Mouse (Mus musculus) layer of hippocampus, adult 2 months (tissue): ENCODE data around the gene Cxcr3. TPM values are rescaled to one million over a fixed set of nuclear protein-coding genes. Genes with fewer than 3 reads are reported as not detected.

Source experiments
- DNase-seq, 2 experiments: peaks; one replicate each; pipeline ENCODE4 v3.0.0; 2022; ENCODE audit warnings: low spot score in 2 of 2
- H3K27ac ChIP-seq: fragments of 200-600 bp; 2 replicates; pipeline ENCODE4 v1.8.1; 2022
- H3K4me3 ChIP-seq: fragments of 200-600 bp; 2 replicates; pipeline ENCODE4 v1.8.1; 2022; ENCODE audit warnings: mild to moderate bottlenecking
- CTCF ChIP-seq: fragments of 200-600 bp; conservative IDR thresholded peaks from 2 replicates; pipeline ENCODE4 v1.8.1; 2022; ENCODE audit warnings: antibody characterized with exemption, mild to moderate bottlenecking, moderate library complexity
- total RNA-seq, 2 experiments: library from RNA; stranded (reverse); gene quantifications; 2 replicates each; pipeline ENCODE4 v1.2.3; 2021

The Cxcr3 gene
- total RNA-seq, 2 experiments from 2014 or later, result 0.20 TPM; not detected in 1

GRCm38 (mm10) chrX:101732644-101733043 lies 1.4 kb downstream of the Cxcr3 start:
- TF ChIP-seq CTCF, result no peak
- no peak for DNase-seq

GRCm38 (mm10) chrX:101730010-101730409 lies 4.1 kb downstream of the Cxcr3 start:
- Histone ChIP-seq H3K27ac (no peak overlapping the region), H3K4me3 (no peak overlapping the region)
- no peak for TF ChIP-seq CTCF
- no peak for DNase-seq

More at GRCm38 (mm10) chrX:101732644-101733043, 1.4 kb downstream of the Cxcr3 start:
- H3K4me3 ChIP-seq, result no peak overlapping the region
- no peak overlapping the region for H3K27ac ChIP-seq

- Histone ChIP-seq H3K27ac (no peak overlapping the region), H3K4me3 (no peak overlapping the region)
- TF ChIP-seq CTCF, result no peak
- no peak for DNase-seq
These were observed 13.7 kb downstream of the Cxcr3 start for GRCm38 (mm10) chrX:101720401-101720800.

GRCm38 (mm10) chrX:101705111-101705510 lies 29.0 kb downstream of the Cxcr3 start:
- Histone ChIP-seq H3K27ac (no peak overlapping the region), H3K4me3 (no peak overlapping the region)
- no peak for DNase-seq
- no peak for TF ChIP-seq CTCF

- TF ChIP-seq CTCF, result peak; percentile 9; the same call in 1 of the 2 replicates
- no peak overlapping the region for H3K27ac ChIP-seq
These were observed 35.8 kb downstream of the Cxcr3 start for GRCm38 (mm10) chrX:101698232-101698631.

GRCm38 (mm10) chrX:101697537-101697936 lies 36.5 kb downstream of the Cxcr3 start:
- H3K27ac ChIP-seq, result no peak overlapping the region
- DNase-seq, result no peak
- H3K4me3 ChIP-seq, result no peak overlapping the region
- TF ChIP-seq CTCF, result no peak

More at GRCm38 (mm10) chrX:101698232-101698631, 35.8 kb downstream of the Cxcr3 start:
- DNase-seq, result no peak
- no peak overlapping the region for H3K4me3 ChIP-seq

- DNase-seq, result no peak
- no peak for TF ChIP-seq CTCF
- Histone ChIP-seq H3K27ac (no peak overlapping the region), H3K4me3 (no peak overlapping the region)
These were observed 38.4 kb downstream of the Cxcr3 start for GRCm38 (mm10) chrX:101695686-101696085.

Other genes with a start within 250 kb of the Cxcr3 start
- gene Taf1, start 201.5 kb downstream of the Cxcr3 start, total RNA-seq, result 10 to 100 TPM; 45.0 to 46.4 TPM
- gene Ogt, start 94.2 kb downstream of the Cxcr3 start, total RNA-seq, result 100 to 1,000 TPM; 228 to 241 TPM
- under 1 TPM; 0.64 to 0.67 TPM for gene Gm4779, start 60.2 kb upstream of the Cxcr3 start, total RNA-seq
- not detected for gene 8030474K03Rik, start 60.4 kb upstream of the Cxcr3 start, total RNA-seq
- 10 to 100 TPM; 49.3 to 57.1 TPM for gene Nhsl2, start 115.1 kb upstream of the Cxcr3 start, total RNA-seq